Mouse (Mus musculus): ENCODE measurements around the gene Zfp990.

- TF ChIP-seq POLR2A (IDR thresholded peaks at IDR 0.05; ENCODE audit: insufficient read length, low read depth) = no peak
- TF ChIP-seq MAX (IDR thresholded peaks at IDR 0.05; ENCODE audit: low read depth) = no peak
- TF ChIP-seq MYOG (IDR thresholded peaks at IDR 0.05; ENCODE audit: control insufficient read depth in 1 of 3, insufficient read depth in 1 of 3, insufficient read length in 2 of 3, low read depth in 2 of 3) = no peak
- TF ChIP-seq SRF (IDR thresholded peaks at IDR 0.05; ENCODE audit: control insufficient read depth, insufficient read length, low read depth) = no peak
- no peak for TF ChIP-seq USF1 (IDR thresholded peaks at IDR 0.05; ENCODE audit: low read depth)
- no peak for TF ChIP-seq TCF12 (IDR thresholded peaks at IDR 0.05; ENCODE audit: insufficient read depth, poor library complexity, severe bottlenecking)
- TF ChIP-seq E2F4 (IDR thresholded peaks at IDR 0.05; ENCODE audit: insufficient read depth) = no peak
These were observed 18.4 kb upstream of the Zfp990 start for GRCm38 (mm10) chr4:145492132-145492531.
